Comparison of ENCODE assay signal across 8 mouse cellular contexts in the genomic region with DNA sequence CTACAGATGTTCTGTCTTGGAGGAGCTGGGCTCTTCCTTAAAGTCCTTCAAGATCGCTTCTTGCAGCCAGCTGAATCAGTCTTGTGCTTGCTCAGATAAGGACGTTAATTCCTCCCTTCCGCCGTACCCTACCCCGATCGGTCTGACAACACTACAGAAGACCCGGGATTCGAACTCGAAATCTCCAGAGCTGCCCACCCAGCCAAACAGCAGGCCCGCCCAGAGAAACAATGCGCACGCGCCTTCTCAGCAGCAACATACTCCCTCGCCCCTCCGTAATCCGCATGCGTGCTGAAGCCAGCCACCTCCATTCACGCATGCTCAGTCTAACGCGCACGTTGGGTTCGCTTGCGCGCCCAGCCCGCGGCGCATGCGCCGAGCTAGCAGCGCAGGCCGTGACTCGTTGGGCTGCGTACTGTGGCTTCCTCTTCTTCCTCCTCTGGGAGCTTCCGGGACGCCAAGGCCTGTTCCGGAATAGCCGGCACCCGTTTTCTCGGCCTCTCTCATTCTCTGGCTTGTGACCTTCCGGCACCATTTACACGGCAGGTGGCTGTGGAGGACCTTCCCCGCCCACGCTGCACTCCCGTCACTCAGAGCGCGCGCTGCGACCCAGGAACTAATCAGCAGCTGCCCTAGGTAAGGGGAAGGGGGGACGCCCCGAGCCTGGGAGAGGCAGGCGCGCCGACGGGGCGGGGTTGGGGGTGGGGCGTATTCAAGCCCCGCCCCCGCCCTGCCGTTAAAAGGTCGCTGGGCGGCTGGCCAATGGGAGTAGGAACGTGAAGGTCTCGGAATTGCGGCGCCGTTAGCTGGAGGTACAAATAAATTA. TPM values are rescaled to one million over a fixed set of nuclear protein-coding genes. Genes with fewer than 3 reads are reported as not detected.
DNase-seq lines count a peak whose midpoint lies in the region; ATAC-seq and TF ChIP-seq lines count a peak whose summit lies in the region.

Gene Smg9, plus strand, starts transcription at position 364 of the 826 bp plus-strand sequence.

- H3K9ac ChIP-seq in kidney, embryonic 15.5 days, result peak within 1 kb of the TSS; percentile 64

- H3K4me1 ChIP-seq in bone marrow macrophage, adult 2 months (ENCODE audit: control insufficient read depth, insufficient read depth, low read length), result peaks cover 26% of the 10 kb centered on the region
- H3K4me1 ChIP-seq in embryonic fibroblast, embryonic 13.5 days (ENCODE audit: control insufficient read depth, insufficient read depth, low read length), result 0 out of 2 replicates have a peak, but pooled peaks cover 3% of the 10 kb centered on the region
- H3K4me1 ChIP-seq in kidney, embryonic 15.5 days, result peaks cover 25% of the 10 kb centered on the region

- 3% methylated on average over 66 of the region's 66 CpGs for WGBS in kidney, embryonic 15.5 days

- DNase-seq in A20 (ENCODE audit: low read depth, low spot score), result peak; percentile 99
- peak; percentile 96 to 97 for DNase-seq in heart, adult 9 months (ENCODE audit: low spot score in 2 of 2)
- DNase-seq in liver, result peak; percentile 98
- DNase-seq in spleen, postnatal 4 days (ENCODE audit: low spot score in 2 of 2), result peak; percentile 96 to 98

- no peaks in the 10 kb centered on the region for H3K9me3 ChIP-seq in kidney, embryonic 15.5 days (replicated peaks)

- peaks cover 21% of the 10 kb centered on the region for H3K36me3 ChIP-seq in kidney, embryonic 15.5 days

- peak within 1 kb of the TSS; percentile 75 for H3K4me3 ChIP-seq in bone marrow macrophage, adult 2 months (ENCODE audit: insufficient read depth, low read length)
- H3K4me3 ChIP-seq in embryonic fibroblast, embryonic 13.5 days (ENCODE audit: insufficient read depth, low read length), result peak within 1 kb of the TSS; percentile 64
- peak within 1 kb of the TSS; percentile 61 for H3K4me3 ChIP-seq in kidney, embryonic 15.5 days (replicated peaks)

- ATAC-seq in kidney, embryonic 15.5 days (replicated peaks; ENCODE audit: low FRiP score), result peak; percentile 96
- peak; percentile 76 for ATAC-seq in monocyte, adult 5-6 weeks (replicated peaks; ENCODE audit: insufficient number of reproducible peaks, low FRiP score, low TSS enrichment, poor library complexity, severe bottlenecking)

- peak within 1 kb of the TSS; percentile 71 for H3K4me2 ChIP-seq in kidney, embryonic 15.5 days

- peak; percentile 79 for TF ChIP-seq POLR2A in bone marrow macrophage, adult 2 months (IDR thresholded peaks at IDR 0.05; ENCODE audit: borderline replicate concordance, low read depth, low read length)
- peak; percentile 54 for TF ChIP-seq POLR2A in embryonic fibroblast, embryonic 13.5 days (IDR thresholded peaks at IDR 0.05; ENCODE audit: low read depth, low read length)

- peak within 1 kb of the TSS; percentile 95 for H3K27ac ChIP-seq in bone marrow macrophage, adult 2 months (ENCODE audit: insufficient read depth, low read depth, low read length)
- peak within 1 kb of the TSS; percentile 77 for H3K27ac ChIP-seq in embryonic fibroblast, embryonic 13.5 days (ENCODE audit: insufficient read depth, low read length)
- peak within 1 kb of the TSS; percentile 98 for H3K27ac ChIP-seq in kidney, embryonic 15.5 days

- no peak for TF ChIP-seq CTCF in bone marrow macrophage, adult 2 months (IDR thresholded peaks at IDR 0.05; ENCODE audit: low read depth, low read length)
- no peak for TF ChIP-seq CTCF in embryonic fibroblast, embryonic 13.5 days (IDR thresholded peaks at IDR 0.05; ENCODE audit: borderline replicate concordance, insufficient read depth, low read length)

- H3K27me3 ChIP-seq in kidney, embryonic 15.5 days, result no peaks in the 10 kb centered on the region

RNA-seq across cellular contexts. Expression of gene Smg9, which starts in this region (rescaled TPM):
- polyA plus RNA-seq in bone marrow macrophage, adult 2 months (2012; ENCODE audit: insufficient read depth, insufficient read length, missing spikeins), result 35.8 and 36.5 TPM in 2 replicates
- 14.8 and 18.1 TPM in 2 replicates for polyA plus RNA-seq in embryonic fibroblast, embryonic 13.5 days (2011; ENCODE audit: insufficient read length, low read depth, missing spikeins)
- polyA plus RNA-seq in kidney, embryonic 15.5 days (2015; fragmentation: Nextera tagmentation; extraction: Ambion mirVana), result 28.0 and 32.8 TPM in 2 replicates
- total RNA-seq in monocyte, adult 5-6 weeks (2017), result 20.1 to 30.8 TPM (median 22.6 TPM) in 3 replicates

Comparison
In these comparisons a context has a peak if more than half of its experiments do, and no peak if none do; other contexts are left out.
1. Peak in every context shown above with its lines: DNase-seq, ATAC-seq, H3K4me3 ChIP-seq and H3K27ac ChIP-seq.